Mouse (Mus musculus) megakaryocyte, adult 5-6 weeks (primary cell): ENCODE measurements around the gene Fancm. TPM values are rescaled to one million over a fixed set of nuclear protein-coding genes. Genes with fewer than 3 reads are reported as not detected.
"Not testable (repeated sequence)": the region's sequence is repeated elsewhere in the genome, so short reads cannot be mapped to it uniquely, and the experiment has no call there.

Experiments used
- ATAC-seq: 2 replicates; pipeline ENCODE4 v1.8.0; 2016; ENCODE audit warnings: mild to moderate bottlenecking, inconsistent platforms; ENCODE audit not compliant: poor library complexity, severe bottlenecking
- total RNA-seq, 2 experiments: library from RNA; stranded (forward) in 1 of 2; stranded (reverse) in 1 of 2; fragments of 153-499, 151-499 nt in 1 of 2; fragments of 221-1000, 200-1000 nt in 1 of 2; gene quantifications; 2 replicates each; pipeline versions ENCODE4 v1.2.3 to v1.2.4; 2015 to 2017

Gene Fancm
- total RNA-seq, 2 experiments from 2014 or later: 18.7 to 20.7 TPM

DNA sequence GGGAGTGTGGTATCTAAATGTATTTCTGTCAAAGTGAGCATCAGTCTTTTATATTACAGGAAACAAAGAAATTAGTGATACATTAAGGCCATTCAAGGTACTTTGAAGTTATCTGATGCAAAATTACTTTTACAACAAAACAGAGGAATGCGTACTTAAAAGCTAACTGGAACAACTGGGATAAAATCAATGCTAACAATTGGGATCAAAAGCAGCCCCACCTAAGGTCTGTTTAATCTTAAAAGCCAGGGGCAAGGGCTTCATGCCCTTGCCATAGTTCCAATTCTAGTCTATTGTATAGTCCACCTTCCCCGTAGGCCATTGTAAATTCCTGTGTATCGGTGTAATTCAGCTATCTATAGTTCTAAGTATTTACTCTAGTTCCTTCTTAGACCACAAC is 39.6 kb downstream of the Fancm start:
- not testable (repeated sequence) for ATAC-seq

DNA sequence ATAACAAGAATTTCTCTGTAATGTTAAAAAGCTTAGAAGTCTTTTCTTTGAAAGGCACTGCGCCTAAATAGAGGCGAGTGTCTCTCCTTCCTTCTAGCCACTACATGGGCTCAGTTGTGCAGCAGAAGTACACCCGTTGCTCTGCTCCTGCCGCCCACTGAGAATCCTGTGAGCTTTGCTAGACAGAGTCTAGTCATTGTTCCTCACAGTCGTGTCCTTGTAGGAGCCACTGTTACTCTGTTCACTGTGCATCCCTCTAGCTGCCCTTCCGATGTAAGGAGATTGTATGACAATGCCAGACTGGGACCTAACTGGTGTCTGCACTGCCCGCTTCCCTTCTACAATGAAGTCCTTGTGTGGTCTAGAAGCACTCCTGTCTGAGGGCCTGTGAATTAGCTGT is 43.6 kb downstream of the Fancm start:
- no peak for ATAC-seq

DNA sequence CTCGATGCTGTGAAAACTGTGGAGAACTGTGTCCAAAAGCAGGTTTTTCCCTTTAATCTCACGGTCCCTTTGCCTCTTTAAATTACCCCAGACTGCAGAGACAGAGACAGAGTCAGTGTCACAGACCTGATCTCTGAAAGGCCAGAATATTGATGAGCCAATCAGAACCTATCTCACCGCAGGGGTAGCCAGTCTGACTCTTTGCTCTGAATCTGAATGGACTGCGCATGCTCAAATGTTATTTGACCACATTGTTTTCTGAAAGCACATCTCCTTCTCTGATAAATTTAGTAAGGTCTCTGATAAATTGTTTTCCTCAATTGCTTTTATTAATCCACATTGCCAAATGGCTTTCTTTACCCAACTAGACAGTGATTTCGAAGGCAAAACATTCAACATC is 44.0 kb downstream of the Fancm start:
- no peak for ATAC-seq

DNA sequence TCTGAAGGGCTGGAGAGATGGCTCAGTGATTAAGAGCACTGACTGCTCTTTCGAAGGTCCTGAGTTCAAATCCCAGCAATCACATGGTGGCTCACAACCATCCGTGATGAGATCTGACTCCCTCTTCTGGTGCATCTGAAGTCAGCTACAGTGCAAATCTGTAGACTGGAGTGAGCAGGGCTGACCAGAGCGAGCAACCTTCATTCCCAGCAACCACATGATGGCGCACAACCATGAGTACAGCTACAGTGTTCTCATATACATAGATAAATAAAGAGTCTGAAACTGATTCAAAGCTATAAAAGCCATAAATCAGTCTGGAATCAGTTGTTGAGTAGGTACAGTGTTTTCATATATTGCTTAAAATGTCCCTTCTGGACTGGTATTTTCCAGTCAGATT is 60.7 kb downstream of the Fancm start:
- ATAC-seq: not testable (repeated sequence)

DNA sequence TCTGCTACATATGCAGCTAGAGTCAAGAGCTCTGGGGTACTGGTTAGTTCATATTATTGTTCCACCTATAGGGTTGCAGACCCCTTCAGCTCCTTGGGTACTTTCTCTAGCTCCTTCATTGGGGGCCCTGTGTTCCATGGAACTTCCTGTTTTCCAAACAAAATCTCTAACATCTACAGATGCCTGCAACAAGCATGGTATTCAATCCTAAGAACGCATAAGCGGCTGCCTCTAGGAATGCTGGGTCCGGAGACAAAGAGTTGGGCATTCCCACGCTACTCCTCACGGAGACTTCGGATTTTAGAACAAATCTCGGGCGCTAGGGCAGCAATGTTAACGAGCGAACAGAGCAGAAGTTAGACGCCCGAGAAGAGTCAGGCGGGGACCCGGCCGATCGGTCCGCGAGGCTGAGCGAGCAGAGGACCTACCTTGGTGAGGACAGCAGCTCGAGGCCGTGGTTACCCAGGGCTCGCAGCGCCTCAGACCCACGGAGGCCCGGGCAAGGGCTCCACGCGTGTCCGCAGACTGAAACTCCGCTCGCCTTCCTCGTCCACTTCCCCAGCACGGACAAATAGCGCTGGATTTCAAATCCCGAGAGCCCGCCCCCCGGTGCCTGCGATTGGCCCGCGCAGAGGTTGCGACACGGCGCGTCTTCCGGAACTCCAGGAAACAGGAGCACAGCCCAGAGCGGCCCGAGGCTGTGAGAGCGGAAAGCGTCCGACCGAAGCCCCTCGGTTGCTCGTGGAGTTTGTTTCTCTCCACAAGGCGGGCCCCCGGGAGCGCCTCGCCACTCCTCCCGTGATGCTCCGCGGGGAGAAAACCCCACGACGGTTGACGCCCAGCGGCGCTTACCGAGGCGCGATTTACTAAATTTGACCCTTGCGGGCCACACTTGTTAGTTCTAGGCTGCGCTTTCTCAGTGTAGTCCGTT is 96.9 kb downstream of the Fancm start, which contains the start of gene Mis18bp1:
TSS of gene Mis18bp1 (minus strand) at position 584 of the 931 bp plus-strand sequence.
- peak; percentile 95 for ATAC-seq

DNA sequence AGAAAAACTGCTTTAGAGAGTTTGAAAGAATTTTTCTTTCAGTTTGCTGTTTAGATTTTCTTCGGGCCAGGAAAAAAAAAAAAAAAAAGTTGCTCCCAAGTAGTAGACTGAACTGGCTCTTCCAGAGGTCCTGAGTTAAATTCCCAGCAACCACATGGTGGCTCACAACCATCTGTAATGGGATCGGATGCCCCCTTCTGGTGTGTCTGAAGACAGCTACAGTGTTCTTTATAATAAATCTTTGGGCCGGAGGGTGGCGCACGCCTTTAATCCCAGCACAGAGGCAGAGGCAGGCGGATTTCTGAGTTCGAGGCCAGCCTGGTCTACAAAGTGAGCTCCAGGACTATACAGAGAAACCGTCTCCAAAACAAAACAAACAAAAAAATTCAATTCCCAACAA is 97.6 kb downstream of the Fancm start:
- peak; percentile 11 for ATAC-seq

DNA sequence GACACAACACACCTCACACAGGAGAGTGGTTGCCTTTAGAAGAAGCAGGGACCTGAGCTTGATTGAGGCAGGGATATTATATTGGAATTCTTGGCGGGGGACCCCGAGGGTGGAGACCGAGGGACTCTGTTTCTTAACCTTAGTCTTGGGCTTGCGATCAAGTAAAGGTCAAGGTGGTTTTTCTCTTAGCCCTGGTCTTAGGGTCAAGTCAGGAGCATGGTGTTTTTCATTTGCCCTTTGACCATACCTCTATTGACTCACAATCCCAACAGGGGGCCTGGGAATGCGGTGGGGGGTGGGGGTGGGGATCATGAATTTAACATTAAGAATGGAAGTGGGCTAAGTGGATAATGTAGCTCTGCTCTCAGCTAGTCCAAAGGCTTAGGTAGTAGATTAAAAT is 98.3 kb downstream of the Fancm start:
- ATAC-seq: no peak

Other genes with a start within 250 kb of the Fancm start
- gene Gm527, start 157.7 kb upstream of the Fancm start, total RNA-seq (2015): 1.7 and 3.1 TPM in 2 replicates
- gene Gm527, start 157.7 kb upstream of the Fancm start, total RNA-seq (2017): 0.69 and 1.9 TPM in 2 replicates
- 16.5 and 19.8 TPM in 2 replicates for gene Klhl28, start 110.1 kb upstream of the Fancm start, total RNA-seq (2015)
- 14.5 and 17.5 TPM in 2 replicates for gene Klhl28, start 110.1 kb upstream of the Fancm start, total RNA-seq (2017)
- 17.7 and 18.7 TPM in 2 replicates for gene Togaram1, start 109.8 kb upstream of the Fancm start, total RNA-seq (2015)
- gene Togaram1, start 109.8 kb upstream of the Fancm start, total RNA-seq (2017): 24.0 and 24.7 TPM in 2 replicates
- gene Prpf39, start 39.3 kb upstream of the Fancm start, total RNA-seq (2015): 29.9 and 38.7 TPM in 2 replicates
- 39.2 and 41.0 TPM in 2 replicates for gene Prpf39, start 39.3 kb upstream of the Fancm start, total RNA-seq (2017)
- 111 and 122 TPM in 2 replicates for gene Fkbp3, start 1.6 kb upstream of the Fancm start, total RNA-seq (2015)
- 101 and 117 TPM in 2 replicates for gene Fkbp3, start 1.6 kb upstream of the Fancm start, total RNA-seq (2017)
- gene Mis18bp1, start 97.0 kb downstream of the Fancm start, total RNA-seq (2015): 69.1 and 72.2 TPM in 2 replicates
- gene Mis18bp1, start 97.0 kb downstream of the Fancm start, total RNA-seq (2017): 63.1 and 69.6 TPM in 2 replicates
- not detected in 2 replicates for gene Wdr20rt, start 149.9 kb downstream of the Fancm start, total RNA-seq (2015)
- not detected in 2 replicates for gene Wdr20rt, start 149.9 kb downstream of the Fancm start, total RNA-seq (2017)